Mouse (Mus musculus): ENCODE measurements at regions not wholly inside any gene's neighbourhood (a gene's known extent, or its start where the extent isn't known, plus 50 kb on each side); places are given as distances from the start of the nearest gene placed in this dataset.

- TF ChIP-seq POLR2A (IDR thresholded peaks at IDR 0.05; ENCODE audit: extremely low read depth, insufficient read depth, low read length) (no peak), CTCF (IDR thresholded peaks at IDR 0.05; ENCODE audit: extremely low read depth, insufficient read depth, low read length) (no peak)
Observed at GRCm38 (mm10) chr4:55650186-55650585, 117.9 kb upstream of the Klf4 start.
